Mouse (Mus musculus) layer of hippocampus, adult 18-20 months (tissue): ENCODE results near the gene Tmem37. TPM values are rescaled to one million over a fixed set of nuclear protein-coding genes. Genes with fewer than 3 reads are reported as not detected.

Source experiments
- DNase-seq, 2 experiments: peaks; one replicate each; pipeline ENCODE4 v3.0.0; 2022; ENCODE audit warnings: low spot score in 2 of 2
- long read RNA-seq: library from polyadenylated mRNA; stranded (forward); transcript quantifications from one replicate; pipeline ENCODE4 v2.0.0, GENCODE M21; 2021
- total RNA-seq, 2 experiments: library from RNA; stranded (reverse); gene quantifications; 2 replicates each; pipeline ENCODE4 v1.2.3; 2021

Gene Tmem37
- 1 to 10 TPM; 1.2 to 1.5 TPM for total RNA-seq
- long read RNA-seq, partial matches to known transcripts, result 0 of 3 reads
- long read RNA-seq, other reads (novel, unspliced or antisense), result 0 of 3 reads

DNA sequence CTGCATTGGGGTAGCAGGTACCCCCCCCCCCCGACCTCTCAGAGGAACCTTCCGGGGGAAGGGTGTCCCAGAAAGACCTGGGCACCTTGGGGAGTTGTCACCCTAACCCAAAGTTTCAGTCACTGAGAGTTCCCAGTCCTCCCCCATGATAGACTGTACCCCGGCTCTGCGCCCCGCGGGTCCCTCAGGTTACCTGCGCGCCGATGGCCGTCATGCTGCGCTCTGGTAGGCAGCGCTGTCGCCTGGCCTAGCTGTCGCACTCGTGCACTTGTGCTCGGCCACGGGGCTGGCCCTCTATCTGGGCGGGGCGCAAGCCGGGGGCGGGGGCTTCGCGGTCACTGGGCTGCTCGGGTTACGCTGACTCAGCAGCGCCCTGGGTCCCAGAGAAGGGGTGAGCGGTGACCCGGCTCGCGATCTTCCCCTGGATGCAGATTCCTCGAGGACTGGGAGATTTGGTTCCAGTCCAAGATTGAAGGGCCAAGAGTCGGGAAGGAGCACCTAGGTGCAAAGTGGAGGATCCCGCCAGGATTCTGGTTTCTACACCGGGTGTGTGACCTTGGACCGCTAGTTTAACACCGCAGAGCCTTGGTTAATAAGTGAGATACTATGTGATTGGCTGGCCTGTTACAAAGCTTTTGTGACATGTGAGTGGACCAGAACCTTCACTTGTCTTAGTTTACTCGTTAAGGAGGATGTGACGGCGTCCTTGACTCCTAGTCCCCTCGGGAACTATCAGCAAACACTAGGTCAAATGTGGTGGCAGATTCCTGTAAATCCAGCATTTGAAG is at the start of gene Tmem37:
TSS of gene Tmem37 (minus strand) at position 556 of the 788 bp plus-strand sequence.
- DNase-seq, result peak in 1 of 2 experiments; percentile 25

DNA sequence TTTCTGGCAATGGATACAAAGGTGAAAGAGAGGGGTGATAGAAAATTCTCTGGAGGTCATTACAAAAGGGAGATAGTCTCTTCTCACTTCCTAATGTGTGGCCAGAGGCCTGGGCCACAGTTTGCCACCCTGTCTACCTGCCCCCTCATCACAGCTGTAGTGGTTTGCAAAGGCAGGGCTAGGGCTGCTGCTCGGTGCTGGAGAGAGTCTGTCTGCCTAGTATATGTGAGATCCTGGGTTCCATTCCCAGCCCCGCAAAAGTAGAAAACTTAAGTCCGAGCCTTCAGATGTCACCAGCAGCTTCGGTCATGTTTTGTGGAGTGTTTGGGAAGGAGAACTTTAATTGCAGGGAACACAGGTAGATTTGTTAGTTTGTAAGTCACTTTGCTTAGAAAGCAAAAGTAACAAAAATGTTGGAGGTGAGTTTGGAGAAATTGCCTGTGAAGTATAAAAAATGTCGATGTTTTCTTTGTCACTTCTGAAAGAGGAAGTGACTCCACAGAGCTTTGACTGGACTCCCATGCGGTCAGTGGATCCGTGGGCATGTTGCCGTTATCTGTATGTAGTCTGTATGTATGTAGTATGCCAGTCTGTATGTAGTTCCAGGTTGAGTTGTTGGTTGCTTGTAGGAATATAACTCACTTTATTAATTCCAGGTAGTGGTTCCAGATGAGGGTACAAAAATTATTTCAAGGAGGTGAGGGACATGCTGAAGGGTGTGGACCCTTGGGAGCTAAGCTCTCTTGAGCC is 48.9 kb upstream of the Tmem37 start:
- no peak for DNase-seq

DNA sequence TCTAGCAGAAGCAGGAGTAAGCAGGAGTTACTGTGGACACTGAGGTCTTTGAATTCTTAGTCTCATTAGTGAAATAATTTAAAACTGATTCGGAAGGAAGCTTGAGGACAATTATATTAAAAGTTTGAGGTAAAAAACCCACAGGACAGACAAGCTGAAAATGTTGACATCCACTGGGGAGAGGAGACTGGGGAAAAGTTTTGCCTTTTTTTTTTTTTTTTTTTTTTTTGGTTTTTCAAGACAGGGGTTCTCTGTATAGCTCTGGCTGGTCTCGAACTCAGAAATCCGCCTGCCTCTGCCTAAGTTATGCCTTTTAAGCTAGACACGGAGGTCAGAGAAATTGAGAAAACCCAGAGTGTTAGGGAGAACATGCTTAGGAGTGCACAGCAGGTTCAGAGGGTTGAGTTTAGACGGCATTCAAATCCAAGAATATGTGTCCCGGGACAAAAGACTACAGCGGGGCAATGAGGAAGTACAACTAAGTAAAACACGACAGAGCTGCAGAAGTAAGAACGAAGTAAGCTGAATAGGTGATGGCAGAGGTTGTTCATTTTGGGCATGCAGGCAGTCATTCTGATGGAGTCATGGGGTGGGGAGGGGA is 48.2 kb upstream of the Tmem37 start:
- DNase-seq, result no peak

DNA sequence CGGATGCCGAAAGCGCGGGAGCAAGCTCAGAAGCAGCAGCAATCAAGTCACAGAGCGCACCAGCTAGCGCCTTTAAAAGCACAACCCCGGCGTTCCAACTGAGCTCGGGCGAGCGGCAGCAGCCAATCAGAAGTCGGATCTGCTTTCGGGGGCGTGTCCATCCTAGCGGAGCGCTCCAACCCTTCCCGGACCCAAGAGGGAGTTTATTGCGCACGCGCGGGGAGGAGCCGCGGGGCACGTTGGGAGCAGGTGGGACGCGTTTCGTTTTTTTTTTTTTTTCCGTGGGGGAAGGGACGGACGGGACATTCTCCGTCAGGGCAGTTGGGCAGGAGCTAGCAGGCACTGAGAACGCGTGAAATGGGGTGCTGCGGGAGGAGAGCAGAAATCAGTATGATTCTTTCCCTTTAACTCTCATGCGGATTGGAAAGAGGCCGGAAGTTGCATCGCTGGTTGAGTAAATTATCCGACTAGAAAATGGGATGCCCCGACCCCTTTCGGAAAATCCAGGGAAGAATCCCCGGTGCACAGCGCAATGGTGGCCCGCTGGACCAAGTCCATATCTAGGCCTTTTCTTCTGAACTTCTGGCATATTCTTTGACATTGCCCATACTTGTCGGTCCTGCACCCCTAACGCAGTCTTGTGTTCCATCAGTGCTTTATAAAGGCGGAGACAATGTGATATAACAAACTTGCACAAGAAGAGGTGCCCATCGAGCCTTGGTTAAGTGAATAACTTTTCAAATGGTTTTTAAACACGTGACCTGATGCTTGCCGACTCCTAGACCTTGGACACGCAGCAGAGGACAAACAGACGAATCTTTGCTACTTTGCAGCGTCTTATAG is 47.3 kb upstream of the Tmem37 start, which contains the start of the genes Dbi and 3110009E18Rik:
TSS of gene Dbi (minus strand) at position 110 of the 843 bp plus-strand sequence.
TSS of gene 3110009E18Rik (plus strand) at position 219 of the 843 bp plus-strand sequence.
- DNase-seq, result peak; percentile 97 to 98

DNA sequence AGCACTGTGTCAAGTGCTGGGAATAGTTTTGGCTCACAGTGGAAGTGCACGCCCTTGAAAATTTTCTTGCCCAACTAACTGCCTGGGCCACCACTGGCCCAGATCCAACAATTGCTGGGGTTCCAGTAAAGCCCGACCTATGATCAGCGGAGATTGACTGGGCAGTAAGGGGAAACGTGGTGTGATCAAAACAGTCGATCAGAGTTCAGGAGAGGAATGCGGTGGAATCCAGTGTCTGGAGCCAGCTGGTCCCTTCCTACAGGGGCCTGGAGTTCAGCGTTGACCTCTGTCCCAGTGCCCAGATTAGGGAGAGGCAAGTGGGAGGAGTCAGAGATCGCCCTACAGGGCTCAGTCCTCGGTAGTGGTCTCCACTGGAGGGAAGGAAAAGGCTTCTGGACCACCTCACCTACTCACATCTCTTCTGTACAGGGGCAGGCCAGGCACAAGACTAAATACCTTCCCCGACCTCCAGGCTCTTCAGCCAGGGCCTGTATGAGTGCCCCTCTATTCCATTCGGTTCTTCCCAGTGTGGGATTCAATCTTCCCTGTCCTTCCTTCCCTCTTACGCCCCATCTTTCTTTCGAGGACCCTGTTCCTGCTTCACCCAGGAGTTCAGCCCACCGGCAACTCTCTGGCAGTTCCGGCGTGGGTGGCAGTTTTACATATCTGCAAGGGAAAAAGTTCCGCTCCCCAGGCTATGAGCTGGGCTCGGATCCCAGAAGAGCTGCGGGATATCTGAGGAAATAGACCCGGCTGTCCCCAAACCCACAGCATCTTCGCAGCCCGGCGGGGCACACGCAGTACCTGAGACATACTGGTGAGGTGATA is 46.5 kb upstream of the Tmem37 start:
- DNase-seq, result peak in 1 of 2 experiments; percentile 39

DNA sequence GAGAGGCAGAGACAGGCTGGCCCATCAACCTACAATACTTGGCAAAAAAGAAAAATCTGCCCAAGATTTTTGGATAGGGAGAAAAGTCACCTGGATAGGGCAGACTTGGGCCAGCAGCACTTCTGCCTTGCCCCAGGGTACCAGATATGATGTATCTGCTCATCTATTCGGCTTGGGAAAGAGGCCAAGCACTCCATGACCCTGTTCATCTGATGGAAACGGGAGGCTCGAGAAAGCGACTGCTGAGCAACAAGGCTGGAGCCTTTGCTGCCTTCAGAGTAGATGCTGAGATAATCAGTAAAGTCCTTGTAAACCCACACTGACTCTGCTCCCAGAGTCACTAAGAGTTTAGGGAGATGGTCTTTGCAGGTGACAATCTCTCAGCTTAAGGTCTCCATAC is 45.5 kb upstream of the Tmem37 start:
- DNase-seq, result no peak

DNA sequence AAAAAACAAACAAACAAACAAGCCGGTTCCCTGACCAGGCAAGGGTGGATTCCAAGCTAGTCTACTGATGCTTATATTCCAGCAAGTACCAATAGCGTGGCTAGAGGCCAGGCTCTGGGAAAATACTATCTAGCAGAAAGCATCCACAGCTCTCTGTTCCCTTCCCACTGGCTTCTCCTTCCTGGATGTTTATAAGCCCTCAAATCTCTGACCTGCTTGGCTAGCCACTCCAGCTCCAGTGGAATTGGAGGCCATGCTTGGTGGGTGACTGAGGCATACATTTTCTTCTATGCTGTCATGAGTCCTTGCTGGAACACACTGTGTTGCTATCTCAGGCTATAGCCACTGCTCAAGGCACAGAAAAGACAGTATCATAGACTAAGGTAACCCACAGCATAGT is 45.0 kb upstream of the Tmem37 start:
- no peak for DNase-seq

DNA sequence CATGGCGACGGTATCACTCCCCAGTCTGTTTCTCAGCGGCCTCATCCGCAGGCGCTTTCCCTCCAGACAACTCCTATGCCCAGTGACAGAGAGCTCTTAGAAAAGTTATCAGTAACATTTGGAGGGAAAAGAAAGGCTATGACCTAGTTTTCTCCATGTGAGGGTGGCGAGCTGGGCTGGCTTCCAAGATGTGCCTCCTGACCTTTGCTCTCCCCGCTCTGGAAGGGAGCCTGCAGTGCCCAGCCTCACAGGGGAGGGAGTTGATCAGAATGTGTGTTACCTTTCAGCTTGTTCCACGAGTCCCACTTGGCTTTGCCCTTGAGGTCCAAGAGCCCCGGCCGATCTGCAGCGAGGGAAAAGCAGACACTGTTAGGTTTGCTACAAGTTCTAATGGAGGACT is 42.2 kb upstream of the Tmem37 start:
- DNase-seq, result no peak

DNA sequence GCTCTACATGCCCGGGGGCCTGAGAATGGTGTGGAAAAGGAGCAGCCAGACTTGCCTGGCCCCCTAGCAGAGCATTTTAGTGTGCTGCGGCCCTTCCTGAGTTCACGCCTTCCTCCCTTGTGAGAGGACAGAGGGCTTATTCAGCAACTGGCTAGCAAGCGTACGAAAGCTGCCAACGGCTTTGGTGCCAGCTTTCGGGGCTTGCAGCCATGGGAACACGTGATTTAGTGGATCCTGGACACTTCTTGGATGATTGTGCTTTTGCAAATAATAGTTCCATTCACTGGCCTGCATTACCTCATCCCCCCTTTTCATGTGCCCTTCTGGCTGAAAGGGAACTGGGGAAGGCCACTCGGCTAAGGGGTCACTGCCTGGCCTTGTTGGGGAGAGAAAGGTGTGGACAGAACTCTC is 41.8 kb upstream of the Tmem37 start:
- peak; percentile 78 to 89 for DNase-seq

DNA sequence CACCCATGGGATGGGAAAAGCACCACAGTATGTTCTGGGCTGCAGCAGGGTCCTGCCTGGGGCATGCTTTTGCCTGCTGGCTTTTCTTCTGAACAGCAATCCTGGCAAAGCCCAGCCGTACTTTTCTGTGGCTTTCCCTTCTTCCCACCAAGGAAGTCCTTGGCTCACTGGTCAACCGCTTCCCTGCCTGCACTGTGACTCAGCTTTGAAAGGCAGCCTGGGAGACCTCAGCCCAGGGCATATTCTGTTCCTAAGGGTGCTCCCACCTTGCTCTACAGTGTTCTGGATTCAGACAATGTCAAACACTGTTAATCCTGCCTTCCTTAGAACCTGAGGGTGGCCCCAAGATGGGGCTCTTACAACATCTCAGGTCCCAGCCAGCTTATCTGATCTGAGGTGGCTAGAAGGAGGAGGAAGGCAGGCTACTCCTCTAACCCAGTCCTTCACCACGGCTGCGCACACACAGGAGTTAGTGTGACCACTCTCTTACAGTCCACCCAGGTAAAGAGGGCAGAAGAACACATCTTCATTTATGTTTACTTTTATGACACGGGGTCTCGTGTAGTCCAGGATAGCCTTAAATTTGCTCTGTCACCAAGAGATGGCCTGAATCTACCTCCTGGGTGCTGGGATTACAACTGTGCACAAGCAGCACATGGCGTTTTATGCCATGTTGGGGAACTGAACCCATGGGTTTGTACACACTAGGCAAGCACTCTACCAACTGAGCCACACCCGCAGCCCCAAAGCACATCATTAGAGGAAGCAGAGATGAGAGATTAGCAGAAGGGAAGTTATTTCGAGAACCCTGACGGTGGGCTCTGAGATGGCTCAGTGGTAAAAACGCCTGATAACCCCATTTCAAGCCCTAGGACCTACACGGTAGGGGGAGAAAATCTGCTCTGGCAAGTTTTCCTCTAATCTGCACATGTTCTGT is 38.6 kb upstream of the Tmem37 start:
- no peak for DNase-seq

DNA sequence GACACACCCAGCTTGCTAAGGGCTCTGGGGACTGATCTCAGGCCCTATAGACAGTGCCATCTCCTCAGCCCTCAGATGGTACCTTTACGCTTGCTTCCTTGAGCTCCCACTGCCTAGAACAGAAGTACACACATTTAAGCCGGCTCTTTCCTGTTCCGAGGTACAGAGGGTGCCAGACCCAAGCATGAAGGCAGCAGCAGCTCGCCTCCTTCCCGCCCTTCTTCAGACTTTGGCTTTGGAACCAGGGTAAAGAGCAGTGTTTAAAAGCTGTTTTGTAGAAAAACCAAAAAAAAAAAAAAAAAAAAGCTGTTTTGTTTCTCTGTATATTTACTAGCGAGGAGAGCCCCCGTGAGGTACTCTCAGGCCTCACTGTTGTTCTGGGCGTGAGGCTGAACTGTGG is 37.9 kb upstream of the Tmem37 start:
- DNase-seq, result no peak

DNA sequence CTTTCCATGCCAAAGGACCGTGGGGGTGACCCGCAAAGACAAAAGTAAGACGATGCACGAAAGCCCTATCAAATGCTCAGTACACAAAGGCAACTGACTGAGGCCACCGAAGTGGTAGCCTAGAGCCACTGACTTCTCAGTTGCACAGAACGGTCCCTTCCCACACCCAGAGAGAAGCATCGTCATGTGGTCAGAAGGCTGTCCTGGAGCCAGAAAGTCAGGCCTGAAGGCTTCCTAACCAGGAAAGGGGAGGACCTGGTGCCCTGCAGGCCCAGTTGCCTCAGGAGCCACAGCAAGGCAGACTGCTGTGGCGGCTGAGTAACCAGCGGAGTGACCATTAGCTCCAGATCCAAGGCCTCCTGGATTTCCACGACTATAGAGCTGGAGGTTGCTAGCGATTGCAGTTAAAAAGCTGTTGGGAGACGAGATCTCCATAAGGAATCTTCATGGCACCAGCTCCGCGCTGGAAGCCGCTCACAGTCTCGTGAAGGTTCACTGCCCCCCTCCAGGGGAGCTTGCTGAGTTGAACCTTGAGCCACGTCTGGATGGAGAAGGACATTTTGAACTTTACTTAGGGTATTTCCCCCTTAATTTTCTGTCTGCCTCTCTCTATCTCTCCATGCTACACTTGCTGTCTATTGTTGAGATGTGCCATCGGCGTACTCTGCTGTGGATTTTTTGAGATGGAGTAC is 36.0 kb upstream of the Tmem37 start:
- DNase-seq, result no peak

DNA sequence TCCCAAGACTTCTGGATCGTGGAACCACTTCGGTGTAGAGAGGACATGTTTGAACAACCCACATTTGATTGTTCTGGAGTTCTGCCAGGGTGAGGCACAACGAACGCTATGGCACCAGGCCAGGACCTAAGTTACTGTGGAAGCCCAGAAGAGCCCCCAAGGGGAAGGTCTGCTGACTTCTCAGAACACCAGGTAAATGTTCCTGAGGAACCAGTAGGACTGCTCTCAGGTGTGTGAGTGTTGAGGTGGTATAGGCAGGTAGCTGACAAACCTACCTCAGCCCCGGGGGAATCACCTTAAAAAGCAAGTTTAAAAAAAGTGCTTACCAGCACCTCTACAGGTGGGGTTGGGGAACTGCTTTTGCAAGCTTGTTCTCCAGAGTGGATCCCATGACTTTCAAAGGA is 31.7 kb upstream of the Tmem37 start:
- no peak for DNase-seq

DNA sequence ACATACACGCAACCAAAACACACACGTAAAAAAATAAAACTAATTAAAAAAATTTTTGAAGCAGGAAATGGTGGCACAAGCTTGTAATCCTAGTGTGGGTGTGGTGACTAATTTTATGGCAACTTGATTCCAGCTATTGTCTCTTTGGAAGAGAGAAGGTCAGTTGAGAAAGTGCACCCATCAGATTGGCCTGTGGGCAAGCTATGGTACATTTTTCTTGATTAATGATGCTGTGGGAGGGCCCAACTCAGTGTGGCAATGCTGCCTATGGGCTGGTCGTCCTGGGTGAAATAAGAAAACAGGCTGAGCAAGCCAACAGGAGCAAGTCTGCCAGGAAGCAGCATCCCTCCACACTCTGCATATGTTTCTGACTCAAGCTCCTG is 27.3 kb upstream of the Tmem37 start:
- DNase-seq, result no peak

DNA sequence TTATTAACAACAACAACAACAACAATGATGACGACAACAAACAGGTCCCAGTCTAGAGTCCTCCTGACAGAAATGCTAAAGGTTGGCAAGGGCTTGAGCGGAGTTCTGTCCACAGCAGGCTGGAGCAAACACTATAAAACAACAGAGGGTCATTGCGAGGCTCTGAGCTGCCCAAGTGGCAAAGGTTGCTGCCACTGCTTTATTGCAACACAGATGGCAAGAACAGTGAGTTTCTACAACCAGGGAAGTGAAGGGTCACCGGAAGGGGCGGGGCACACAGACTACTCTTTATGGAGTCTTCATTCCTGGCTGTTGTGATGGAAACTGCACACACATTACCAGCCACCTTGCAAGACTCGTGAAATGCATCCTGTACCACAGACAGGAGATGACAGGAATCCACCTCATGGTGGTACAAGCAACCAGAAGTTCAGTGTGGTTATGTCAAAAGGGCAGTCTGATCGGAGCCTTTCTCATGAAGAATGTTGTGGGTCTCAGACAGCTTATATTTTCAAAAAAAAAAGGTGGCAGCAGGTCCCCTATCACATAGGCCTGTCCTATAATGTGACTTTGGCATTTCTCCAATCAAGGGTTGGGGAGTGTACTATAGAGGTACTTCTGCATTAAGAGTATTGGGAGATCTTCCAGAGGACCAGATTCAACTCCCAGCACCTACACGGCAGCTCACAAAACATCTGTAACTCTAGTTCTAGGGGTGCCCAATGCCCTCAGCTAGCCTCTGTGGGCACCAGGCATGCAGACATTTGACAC is 26.8 kb upstream of the Tmem37 start:
- DNase-seq, result no peak

DNA sequence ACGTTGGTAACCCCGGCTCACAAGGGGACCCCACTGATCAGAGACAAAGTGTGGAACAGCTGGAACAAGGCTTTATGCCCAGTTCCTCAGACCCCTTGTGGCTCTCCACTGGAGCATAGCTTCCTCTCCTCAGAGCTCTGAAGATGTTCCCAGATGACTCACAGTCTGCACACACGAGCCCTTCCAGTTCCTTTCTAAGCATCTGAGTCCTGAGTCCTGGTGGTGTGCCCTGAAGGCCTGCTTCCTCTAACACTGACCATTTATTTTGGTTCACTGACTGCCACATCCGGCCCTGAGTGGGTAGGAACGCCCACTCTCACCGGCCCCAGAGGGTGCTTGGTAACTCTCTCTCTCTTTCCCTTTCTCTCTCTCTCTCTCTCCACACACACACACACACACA is 25.6 kb upstream of the Tmem37 start:
- no peak for DNase-seq

DNA sequence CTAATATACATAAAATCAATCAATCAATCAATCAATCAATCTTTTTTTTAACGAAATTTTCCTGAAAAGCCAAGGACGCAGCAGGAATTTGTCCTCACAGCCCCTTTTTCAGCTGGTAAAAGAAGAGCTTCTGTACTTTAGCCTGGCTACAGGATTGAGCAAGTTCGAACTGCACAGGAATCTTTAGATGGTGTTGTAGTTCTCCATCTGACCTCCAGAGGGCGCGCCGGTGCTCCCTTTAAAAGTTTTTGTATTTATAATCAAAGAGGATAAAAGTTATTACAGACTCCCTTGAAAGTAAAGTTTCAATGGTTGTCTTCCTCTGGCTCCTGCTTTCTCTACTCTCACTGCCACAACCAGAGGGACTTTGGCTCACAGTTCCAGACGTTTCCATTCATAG is 24.5 kb upstream of the Tmem37 start:
- DNase-seq, result peak; percentile 38 to 86

DNA sequence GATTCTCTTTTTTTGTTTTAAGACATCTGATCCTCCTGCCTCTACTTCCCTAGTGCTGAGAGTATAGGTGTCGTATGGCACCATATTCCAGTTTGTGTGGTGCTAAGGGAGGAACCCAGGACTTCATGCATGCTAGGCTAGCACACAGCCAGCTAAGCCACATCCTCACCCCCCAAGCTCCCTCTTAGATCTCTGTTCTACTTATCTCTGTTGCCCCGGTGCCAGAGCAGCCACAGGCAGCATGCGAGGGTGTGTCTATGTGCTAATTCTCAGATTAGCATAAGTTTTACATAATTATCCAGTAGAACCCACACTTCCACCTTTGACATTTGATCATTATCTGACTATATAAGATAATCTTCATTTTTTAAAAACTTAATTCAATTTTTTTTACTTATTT is 21.0 kb upstream of the Tmem37 start:
- no peak for DNase-seq
